Mouse (Mus musculus): ENCODE measurements around the gene Sult2b1.

DNA sequence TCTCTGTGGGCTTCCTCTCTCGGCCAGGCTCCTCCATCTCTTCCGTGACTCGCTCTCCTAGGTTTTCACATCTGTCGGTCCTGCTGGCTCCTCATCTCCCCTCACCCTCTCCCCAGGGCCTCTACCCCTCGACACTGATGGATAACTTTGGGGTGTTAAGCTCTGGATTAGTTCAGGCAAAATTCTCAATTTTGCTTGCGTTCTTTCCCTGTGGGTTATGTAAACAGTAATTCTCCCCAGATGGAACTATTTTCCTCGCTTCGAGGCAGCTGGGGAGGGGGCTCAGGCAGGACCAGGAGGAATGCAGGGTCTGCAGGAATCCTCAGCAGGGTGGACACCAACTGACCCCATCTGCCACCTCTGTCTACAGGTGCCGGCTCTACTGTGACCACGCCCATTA is 98.7 kb downstream of the Sult2b1 start:
- TF ChIP-seq GATA1 (IDR thresholded peaks at IDR 0.05; ENCODE audit: low read length) (no peak), TAL1 (IDR thresholded peaks at IDR 0.05; ENCODE audit: low read length) (no peak)
